Mouse (Mus musculus): Measurements from ENCODE around the gene Il10rb.

- TF ChIP-seq CTCF (IDR thresholded peaks at IDR 0.05; ENCODE audit: low read depth), result no peak
- no peak for TF ChIP-seq EP300 (optimal IDR thresholded peaks at IDR 0.05)
These were observed 25.8 kb upstream of the Il10rb start for GRCm38 (mm10) chr16:91380151-91380550.
